Mouse (Mus musculus): ENCODE data around the gene Man1c1. TPM values are rescaled to one million over a fixed set of nuclear protein-coding genes. Genes with fewer than 3 reads are reported as not detected.
A peak's percentile ranks its signal among the peaks of the same experiment; 100 is the strongest.

Man1c1 gene
- polyA plus RNA-seq, 1 experiment from 2014 or later, result 2.4 TPM

DNA sequence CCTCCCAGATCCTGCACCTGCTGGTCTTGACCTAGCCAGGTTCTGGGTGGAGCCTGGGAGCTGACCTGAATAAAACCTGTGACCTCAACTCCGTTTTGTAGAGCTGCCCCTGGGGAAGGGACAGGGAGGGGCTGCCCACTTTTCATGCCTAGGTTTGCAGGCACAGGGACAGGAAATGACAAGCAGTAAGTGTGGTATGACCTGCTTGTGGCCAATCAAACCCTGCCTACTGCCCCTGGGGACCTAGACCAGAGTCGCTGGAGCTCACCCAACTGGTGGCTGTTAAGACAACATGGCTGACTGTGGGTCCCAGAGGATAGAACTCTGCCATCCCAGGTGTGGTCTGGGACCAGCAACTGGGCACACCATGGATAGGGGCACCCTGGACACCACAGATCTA, 51.9 kb downstream of the Man1c1 start:
- Histone ChIP-seq H3K27ac (no peak overlapping the region), H3K4me2 (no peak overlapping the region), H3K9me3 (no peaks in the 10 kb centered on the region), H3K36me3 (no peaks in the 10 kb centered on the region), H3K27me3 (no peaks in the 10 kb centered on the region; the same call in 1 of the 2 replicates), H3K4me3 (no peak overlapping the region), H3K4me1 (0 out of 2 replicates have a peak, but pooled peaks cover 6% of the 10 kb centered on the region), H3K9ac (no peak overlapping the region)
- no peak for ATAC-seq (ENCODE audit: insufficient number of reproducible peaks, insufficient read depth, low FRiP score, low TSS enrichment, low read depth)
- WGBS, result 50% methylated on average over 2 of the region's 2 CpGs

DNA sequence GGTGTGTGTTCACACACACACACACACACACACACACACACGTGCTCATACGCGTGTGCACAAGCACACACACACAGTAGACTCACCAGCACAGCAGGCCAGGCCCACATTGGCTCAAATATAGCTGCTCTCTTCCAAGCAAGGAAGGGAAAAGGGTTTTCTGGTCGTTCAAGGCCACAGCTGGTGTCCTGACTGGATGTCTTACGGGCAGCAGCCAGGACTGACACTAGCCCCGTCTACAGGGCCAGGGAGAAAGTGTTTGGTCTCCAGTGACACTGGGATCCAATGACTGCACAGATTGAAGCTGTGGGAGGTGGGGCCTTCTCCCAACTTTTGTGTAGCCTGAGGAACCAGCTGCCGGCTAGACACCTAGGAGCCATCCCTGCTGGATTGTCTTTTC, 52.7 kb downstream of the Man1c1 start:
- no peak for ATAC-seq (ENCODE audit: insufficient number of reproducible peaks, insufficient read depth, low FRiP score, low TSS enrichment, low read depth)
- H3K27ac ChIP-seq, result no peak overlapping the region
- H3K4me3 ChIP-seq, result no peak overlapping the region
- 0 out of 2 replicates have a peak, but pooled peaks cover 6% of the 10 kb centered on the region for H3K4me1 ChIP-seq
- 68% methylated on average over 7 of the region's 7 CpGs for WGBS
- H3K9ac ChIP-seq, result no peak overlapping the region
- H3K9me3 ChIP-seq, result no peaks in the 10 kb centered on the region
- no peaks in the 10 kb centered on the region; the same call in 1 of the 2 replicates for H3K27me3 ChIP-seq
- H3K36me3 ChIP-seq, result no peaks in the 10 kb centered on the region
- no peak overlapping the region for H3K4me2 ChIP-seq

DNA sequence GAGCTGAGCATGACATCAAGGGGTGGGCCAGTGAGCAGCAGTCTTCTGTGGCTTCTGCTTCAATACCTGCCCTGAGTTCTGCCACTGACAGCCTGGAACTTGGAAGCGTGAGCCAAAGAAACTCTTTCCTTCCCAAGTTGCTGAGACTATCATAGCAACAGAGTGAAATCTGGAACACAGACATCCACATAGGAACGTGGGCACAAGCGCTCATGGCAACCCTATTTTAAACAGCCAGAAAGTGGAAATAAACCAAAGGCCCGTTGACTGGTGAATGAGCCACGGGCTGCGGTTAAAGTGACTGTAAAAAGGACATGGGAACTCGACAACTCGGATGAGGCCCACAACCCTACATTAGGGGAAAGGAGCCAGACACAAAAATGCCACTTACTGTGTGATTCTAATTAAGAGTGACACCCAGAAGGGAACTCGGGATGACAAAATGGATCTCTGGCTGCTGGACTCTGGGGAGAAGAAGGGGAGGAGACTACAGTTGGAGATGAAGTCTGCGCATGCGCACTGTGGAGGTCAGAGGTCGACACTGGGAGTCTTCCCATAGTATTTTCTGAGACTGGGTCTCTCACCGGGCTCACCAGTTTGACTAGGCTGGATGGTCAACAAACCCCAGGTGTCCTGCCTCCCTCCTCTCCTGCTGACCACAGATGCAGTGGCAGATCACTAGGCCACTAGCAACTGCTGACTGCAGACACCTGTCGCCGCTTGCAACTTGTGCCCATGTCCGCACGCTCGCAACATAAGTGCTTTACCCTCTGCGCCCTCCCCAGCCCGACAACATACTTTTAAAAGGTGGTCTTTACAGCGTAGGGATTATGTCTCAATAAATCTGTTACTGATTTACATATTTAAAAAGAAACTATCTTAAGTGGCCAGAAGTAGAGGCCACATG, 58.8 kb downstream of the Man1c1 start:
- 84% methylated on average over 21 of the region's 21 CpGs for WGBS
- Histone ChIP-seq H3K36me3 (no peaks in the 10 kb centered on the region), H3K27me3 (no peaks in the 10 kb centered on the region), H3K4me1 (peaks cover 20% of the 10 kb centered on the region), H3K9ac (no peak overlapping the region), H3K27ac (no peak overlapping the region), H3K4me2 (no peak overlapping the region), H3K9me3 (no peaks in the 10 kb centered on the region), H3K4me3 (no peak overlapping the region)
- ATAC-seq (ENCODE audit: insufficient number of reproducible peaks, insufficient read depth, low FRiP score, low TSS enrichment, low read depth), result no peak

DNA sequence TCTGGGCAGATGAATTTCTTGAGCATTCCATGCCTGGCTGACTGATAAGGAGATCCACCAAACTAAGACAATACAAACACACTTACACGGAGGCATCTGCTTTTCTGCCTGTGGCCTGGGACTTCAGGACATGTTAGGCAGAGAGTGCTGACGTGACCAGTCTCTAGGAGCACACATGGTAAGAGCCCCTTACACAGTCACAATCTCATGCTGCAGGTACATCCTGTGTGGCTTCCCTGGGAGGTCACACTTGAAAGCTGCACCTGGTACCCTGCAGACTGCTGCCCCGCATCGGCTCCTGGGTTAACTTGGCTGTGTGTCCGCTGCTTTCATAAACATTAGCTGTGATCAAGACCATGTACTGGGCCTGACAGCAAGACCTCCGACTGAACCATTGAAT, 59.7 kb downstream of the Man1c1 start:
- H3K4me3 ChIP-seq, result no peak overlapping the region
- no peaks in the 10 kb centered on the region for H3K36me3 ChIP-seq
- WGBS, result 84% methylated on average over 6 of the region's 6 CpGs
- no peaks in the 10 kb centered on the region for H3K27me3 ChIP-seq
- H3K27ac ChIP-seq, result no peak overlapping the region
- H3K4me2 ChIP-seq, result no peak overlapping the region
- H3K4me1 ChIP-seq, result peaks cover 24% of the 10 kb centered on the region
- H3K9ac ChIP-seq, result no peak overlapping the region
- H3K9me3 ChIP-seq, result no peaks in the 10 kb centered on the region
- no peak for ATAC-seq (ENCODE audit: insufficient number of reproducible peaks, insufficient read depth, low FRiP score, low TSS enrichment, low read depth)

DNA sequence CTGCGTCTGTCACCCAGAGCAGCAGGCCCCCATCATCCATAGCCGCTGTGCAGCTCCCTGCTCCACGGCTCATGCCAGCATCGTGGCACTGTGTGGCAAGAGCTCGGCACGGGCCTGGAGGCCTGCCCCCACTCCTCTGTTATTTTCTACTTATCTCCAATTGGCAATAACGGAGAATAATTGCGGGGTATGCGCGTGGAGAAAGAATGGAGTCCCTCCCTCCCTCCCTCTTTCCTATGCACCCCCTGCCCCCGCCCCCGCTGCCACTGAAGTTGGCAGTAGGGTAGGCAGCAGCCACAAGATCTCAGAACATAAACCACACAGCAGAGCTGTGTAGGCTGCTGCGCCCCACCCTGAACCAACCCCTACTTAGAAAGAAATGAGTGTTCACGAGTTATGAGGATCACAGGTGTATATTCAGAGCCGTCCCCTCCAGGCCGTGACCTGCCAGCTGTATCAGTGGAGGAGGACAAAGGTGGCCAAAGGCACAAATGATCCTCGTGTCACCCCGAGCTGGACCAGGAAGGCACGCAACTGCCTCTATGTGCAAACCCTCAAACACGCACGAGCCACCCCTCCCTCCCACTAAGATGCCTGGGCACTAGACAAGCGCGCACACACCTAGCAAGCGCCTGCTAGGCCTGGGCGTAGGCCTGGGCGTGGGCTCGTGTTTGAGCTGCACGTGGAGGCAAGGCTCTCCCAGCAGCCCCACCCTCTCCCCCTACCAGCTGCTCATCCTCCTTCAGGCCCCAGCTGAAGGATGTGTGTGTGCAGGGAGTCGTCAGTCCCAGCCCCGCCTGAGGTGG, 62.2 kb downstream of the Man1c1 start:
- no peaks in the 10 kb centered on the region; the same call in 1 of the 2 replicates for H3K9me3 ChIP-seq
- no peaks in the 10 kb centered on the region for H3K27me3 ChIP-seq
- no peak overlapping the region for H3K4me2 ChIP-seq
- no peak overlapping the region; the same call in 1 of the 2 replicates for H3K27ac ChIP-seq
- ATAC-seq (ENCODE audit: insufficient number of reproducible peaks, insufficient read depth, low FRiP score, low TSS enrichment, low read depth), result no peak; the same call in 1 of the 2 replicates
- no peak overlapping the region for H3K4me3 ChIP-seq
- WGBS, result 61% methylated on average over 30 of the region's 30 CpGs
- peaks cover 24% of the 10 kb centered on the region for H3K4me1 ChIP-seq
- H3K36me3 ChIP-seq, result no peaks in the 10 kb centered on the region
- no peak overlapping the region for H3K9ac ChIP-seq

DNA sequence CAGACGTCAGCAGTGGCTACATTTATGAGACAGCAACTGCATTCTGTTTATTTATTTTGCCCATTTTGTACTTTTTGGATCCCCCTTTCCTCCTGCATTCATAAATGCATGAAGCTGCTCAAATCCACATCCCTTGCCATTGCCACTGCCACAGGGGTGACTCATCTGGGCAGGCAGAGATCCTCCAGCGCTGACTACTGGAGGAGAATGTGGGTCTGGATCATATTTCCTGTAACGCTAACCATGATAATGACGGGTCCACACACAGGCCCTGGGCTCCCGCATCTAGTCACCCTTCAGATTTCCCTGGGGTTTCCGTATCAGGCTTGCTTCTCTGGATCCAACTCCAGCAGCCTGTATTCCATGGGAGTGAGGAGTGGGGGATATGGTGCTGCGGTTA, 64.8 kb downstream of the Man1c1 start:
- Histone ChIP-seq H3K27me3 (no peaks in the 10 kb centered on the region), H3K4me1 (peaks cover 22% of the 10 kb centered on the region), H3K9me3 (no peaks in the 10 kb centered on the region; the same call in 1 of the 2 replicates), H3K27ac (no peak overlapping the region), H3K4me3 (no peak overlapping the region), H3K9ac (no peak overlapping the region), H3K4me2 (no peak overlapping the region), H3K36me3 (no peaks in the 10 kb centered on the region)
- no peak for ATAC-seq (ENCODE audit: insufficient number of reproducible peaks, insufficient read depth, low FRiP score, low TSS enrichment, low read depth)
- 42% methylated on average over 7 of the region's 7 CpGs for WGBS

DNA sequence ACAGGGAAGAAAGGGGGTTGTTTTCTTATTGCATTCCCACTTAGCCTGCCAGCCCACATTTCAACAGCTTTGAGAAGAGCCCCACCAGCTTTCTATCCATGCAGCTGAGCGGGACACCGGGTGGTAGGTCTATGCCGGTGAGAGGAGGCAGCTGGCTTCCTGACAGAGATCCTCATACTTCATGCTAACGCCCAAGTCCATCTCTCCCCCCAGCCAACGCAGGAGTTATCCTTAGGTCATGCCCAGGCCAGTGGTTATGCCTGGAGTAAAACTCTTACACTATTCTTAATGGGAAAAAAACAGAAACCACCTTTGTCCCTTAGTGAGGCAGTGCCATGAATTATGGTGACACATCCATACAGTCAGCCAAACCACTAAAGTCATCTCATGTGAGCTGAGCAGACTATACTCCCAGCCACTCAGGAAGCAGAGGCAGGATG, 66.0 kb downstream of the Man1c1 start:
- no peak for ATAC-seq (ENCODE audit: insufficient number of reproducible peaks, insufficient read depth, low FRiP score, low TSS enrichment, low read depth)
- Histone ChIP-seq H3K36me3 (no peaks in the 10 kb centered on the region), H3K27me3 (no peaks in the 10 kb centered on the region), H3K27ac (no peak overlapping the region; the same call in 1 of the 2 replicates), H3K4me2 (no peak overlapping the region), H3K9me3 (no peaks in the 10 kb centered on the region; the same call in 1 of the 2 replicates), H3K4me3 (no peak overlapping the region), H3K9ac (no peak overlapping the region), H3K4me1 (peaks cover 23% of the 10 kb centered on the region)
- 66% methylated on average over 5 of the region's 5 CpGs for WGBS

DNA sequence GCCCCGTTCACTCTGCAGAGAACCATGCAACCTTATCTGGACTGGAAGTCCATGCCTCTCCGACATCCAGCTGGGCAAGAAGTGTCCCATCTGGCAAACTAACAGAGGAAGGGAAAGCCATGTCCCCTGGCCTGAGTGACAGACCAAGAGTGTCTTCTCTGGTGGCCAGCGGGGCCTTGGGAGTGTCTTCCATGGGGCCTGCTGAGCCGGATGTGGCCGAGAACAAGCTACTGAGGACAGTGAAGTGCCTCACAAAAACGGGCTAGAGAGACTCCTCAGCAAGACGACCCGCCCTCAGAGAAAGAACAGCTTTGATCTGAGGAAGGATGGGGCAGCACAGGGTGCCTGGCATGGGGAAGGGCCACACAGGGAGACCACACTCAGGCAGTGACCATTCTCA, 67.7 kb downstream of the Man1c1 start:
- no peak for ATAC-seq (ENCODE audit: insufficient number of reproducible peaks, insufficient read depth, low FRiP score, low TSS enrichment, low read depth)
- no peak overlapping the region for H3K4me3 ChIP-seq
- no peak overlapping the region for H3K9ac ChIP-seq
- H3K27ac ChIP-seq, result no peak overlapping the region
- H3K36me3 ChIP-seq, result no peaks in the 10 kb centered on the region
- 63% methylated on average over 8 of the region's 8 CpGs for WGBS
- no peaks in the 10 kb centered on the region for H3K27me3 ChIP-seq
- H3K4me2 ChIP-seq, result no peak overlapping the region
- peaks cover 26% of the 10 kb centered on the region for H3K4me1 ChIP-seq
- H3K9me3 ChIP-seq, result no peaks in the 10 kb centered on the region; the same call in 1 of the 2 replicates

DNA sequence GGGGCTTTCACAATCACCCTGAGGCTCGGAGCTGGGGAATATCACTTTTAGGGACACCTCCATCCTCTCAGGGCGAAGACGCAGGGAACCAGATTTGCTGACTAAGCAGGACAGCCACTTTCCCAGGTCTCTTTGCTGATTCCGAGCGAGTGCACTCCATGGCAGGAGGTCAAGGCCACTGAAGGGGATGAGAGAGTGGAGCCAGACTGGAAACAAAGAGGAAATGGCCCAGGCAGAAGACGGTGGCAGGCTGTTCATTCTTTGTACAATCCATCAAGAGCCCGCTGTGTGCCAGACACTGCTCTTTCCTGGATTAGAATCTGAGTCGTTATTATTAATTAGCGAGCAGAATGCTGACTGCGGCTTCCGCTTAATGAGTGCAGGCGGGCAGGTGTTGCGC, 70.1 kb downstream of the Man1c1 start:
- Histone ChIP-seq H3K4me2 (no peak overlapping the region), H3K36me3 (no peaks in the 10 kb centered on the region), H3K4me3 (no peak overlapping the region), H3K9ac (no peak overlapping the region), H3K4me1 (peaks cover 16% of the 10 kb centered on the region), H3K27ac (no peak overlapping the region), H3K27me3 (no peaks in the 10 kb centered on the region), H3K9me3 (no peaks in the 10 kb centered on the region; the same call in 1 of the 2 replicates)
- WGBS, result 82% methylated on average over 13 of the region's 13 CpGs
- no peak for ATAC-seq (ENCODE audit: insufficient number of reproducible peaks, insufficient read depth, low FRiP score, low TSS enrichment, low read depth)

DNA sequence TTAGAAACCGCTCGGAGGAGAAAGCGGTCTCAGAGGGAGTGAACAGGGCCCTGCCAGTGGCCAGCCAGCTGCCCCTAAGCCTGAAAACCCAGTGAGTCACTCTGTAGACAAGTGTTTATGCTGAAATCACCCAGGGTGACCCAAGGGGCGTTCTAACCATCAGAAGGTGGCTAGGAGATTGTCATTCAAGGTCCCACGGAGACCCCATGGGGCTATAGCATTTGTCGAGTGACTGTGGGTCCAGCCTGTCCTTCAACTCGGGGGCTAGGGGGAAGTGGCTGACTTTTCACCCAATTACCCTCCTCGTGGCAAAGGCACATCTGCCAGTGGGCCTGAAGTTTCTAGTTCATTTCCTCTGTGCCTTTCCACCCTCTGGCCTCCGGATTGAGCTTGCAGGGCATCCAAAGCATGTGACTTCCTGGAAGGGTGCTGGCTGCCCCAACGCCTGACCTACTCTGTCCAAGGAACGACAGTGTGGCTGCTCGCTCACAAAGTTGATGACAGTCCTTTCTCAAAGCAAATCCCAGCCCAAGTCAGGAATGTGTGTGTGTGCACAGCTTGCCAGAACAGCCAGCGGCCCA, 71.9 kb downstream of the Man1c1 start:
- no peak overlapping the region for H3K4me3 ChIP-seq

DNA sequence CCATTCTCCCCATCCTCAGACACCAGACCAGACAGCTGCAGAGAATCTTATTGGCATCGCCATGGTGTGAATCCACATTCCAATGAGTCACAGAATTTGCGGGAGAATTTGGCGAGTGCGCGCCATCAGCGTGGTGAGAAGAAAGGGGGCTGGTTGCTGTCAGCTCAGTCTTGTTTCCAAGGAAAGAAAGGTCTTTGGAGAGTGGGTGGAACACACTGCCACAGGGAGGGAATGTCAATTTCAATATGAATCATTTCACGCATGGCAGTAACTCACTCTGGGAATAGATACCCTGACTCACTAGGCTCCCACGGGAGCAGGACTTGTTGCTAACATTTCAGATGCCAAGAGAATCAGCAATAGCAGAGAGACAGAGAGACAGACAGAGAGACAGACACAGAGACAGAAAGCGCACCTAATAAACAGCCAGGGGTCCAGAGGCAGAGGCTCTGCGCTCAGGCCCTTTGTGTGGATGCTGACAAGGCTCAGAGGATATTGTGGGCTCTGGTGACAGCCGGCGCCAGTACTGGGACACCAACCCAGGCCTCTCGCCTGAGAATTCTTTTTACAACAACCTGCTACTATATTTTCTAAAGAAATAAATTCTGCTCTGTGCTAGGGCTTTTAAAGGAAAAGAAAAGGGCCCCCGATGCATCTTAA, 72.5 kb downstream of the Man1c1 start:
- 65% methylated on average over 14 of the region's 14 CpGs for WGBS

More for the DNA sequence above, 71.9 kb downstream of the Man1c1 start:
- no peak for ATAC-seq (ENCODE audit: insufficient number of reproducible peaks, insufficient read depth, low FRiP score, low TSS enrichment, low read depth)
- Histone ChIP-seq H3K36me3 (no peaks in the 10 kb centered on the region), H3K9ac (no peak overlapping the region), H3K4me1 (peaks cover 22% of the 10 kb centered on the region), H3K9me3 (no peaks in the 10 kb centered on the region), H3K27me3 (no peaks in the 10 kb centered on the region), H3K27ac (peak overlapping the region; percentile 52), H3K4me2 (no peak overlapping the region)
- 46% methylated on average over 13 of the region's 13 CpGs for WGBS

More for the DNA sequence above, 72.5 kb downstream of the Man1c1 start:
- Histone ChIP-seq H3K4me3 (no peak overlapping the region), H3K27me3 (no peaks in the 10 kb centered on the region), H3K27ac (peak overlapping the region; percentile 52), H3K36me3 (no peaks in the 10 kb centered on the region), H3K4me1 (peaks cover 22% of the 10 kb centered on the region), H3K9me3 (no peaks in the 10 kb centered on the region), H3K9ac (no peak overlapping the region), H3K4me2 (no peak overlapping the region)
- ATAC-seq (ENCODE audit: insufficient number of reproducible peaks, insufficient read depth, low FRiP score, low TSS enrichment, low read depth), result no peak

All from embryonic facial prominence, embryonic 13.5 days (tissue).